Mouse (Mus musculus): ENCODE data around the gene Fcnb. TPM values are rescaled to one million over a fixed set of nuclear protein-coding genes. Genes with fewer than 3 reads are reported as not detected.

Gene Fcnb
- polyA plus RNA-seq, 1 experiment from 2014 or later = not detected

GRCm38 (mm10) chr2:28038391-28039096, 46.1 kb downstream of the Fcnb start:
- H3K4me1 ChIP-seq (replicated peaks; ENCODE audit: control insufficient read depth, insufficient read depth, low read length) = peaks cover 26% of the 10 kb centered on the region
- H3K9me3 ChIP-seq (ENCODE audit: control insufficient read depth, low read length) = no peaks in the 10 kb centered on the region
- 54% methylated on average over 14 of the region's 14 CpGs for WGBS
- H3K27me3 ChIP-seq (replicated peaks; ENCODE audit: control insufficient read depth, insufficient read depth, low read length) = no peaks in the 10 kb centered on the region
- no peak overlapping the region for H3K9ac ChIP-seq (replicated peaks; ENCODE audit: low read depth, low read length)
- H3K4me3 ChIP-seq (replicated peaks; ENCODE audit: low read length) = no peak overlapping the region
- no peaks in the 10 kb centered on the region for H3K36me3 ChIP-seq (ENCODE audit: control insufficient read depth, insufficient read depth)
- H3K27ac ChIP-seq (ENCODE audit: low read length) = peak overlapping the region; percentile 68
- ATAC-seq = peak; percentile 62; the same call in 1 of the 2 replicates
- H3K4me2 ChIP-seq (ENCODE audit: low read length) = no peak overlapping the region

GRCm38 (mm10) chr2:28037505-28038390, 46.9 kb downstream of the Fcnb start:
- Histone ChIP-seq H3K36me3 (ENCODE audit: control insufficient read depth, insufficient read depth) (no peaks in the 10 kb centered on the region), H3K4me1 (replicated peaks; ENCODE audit: control insufficient read depth, insufficient read depth, low read length) (peaks cover 28% of the 10 kb centered on the region), H3K27me3 (replicated peaks; ENCODE audit: control insufficient read depth, insufficient read depth, low read length) (no peaks in the 10 kb centered on the region), H3K27ac (ENCODE audit: low read length) (peak overlapping the region; percentile 68), H3K9me3 (ENCODE audit: control insufficient read depth, low read length) (no peaks in the 10 kb centered on the region), H3K4me2 (ENCODE audit: low read length) (no peak overlapping the region), H3K4me3 (replicated peaks; ENCODE audit: low read length) (no peak overlapping the region), H3K9ac (replicated peaks; ENCODE audit: low read depth, low read length) (no peak overlapping the region)
- 30% methylated on average over 12 of the region's 12 CpGs for WGBS
- ATAC-seq = peak; percentile 50

GRCm38 (mm10) chr2:28036788-28037187, 47.9 kb downstream of the Fcnb start:
- ATAC-seq = no peak
- Histone ChIP-seq H3K27ac (ENCODE audit: low read length) (no peak overlapping the region), H3K36me3 (ENCODE audit: control insufficient read depth, insufficient read depth) (no peaks in the 10 kb centered on the region), H3K4me3 (replicated peaks; ENCODE audit: low read length) (no peak overlapping the region), H3K4me2 (ENCODE audit: low read length) (no peak overlapping the region), H3K4me1 (replicated peaks; ENCODE audit: control insufficient read depth, insufficient read depth, low read length) (peaks cover 28% of the 10 kb centered on the region), H3K9ac (replicated peaks; ENCODE audit: low read depth, low read length) (no peak overlapping the region), H3K9me3 (ENCODE audit: control insufficient read depth, low read length) (no peaks in the 10 kb centered on the region), H3K27me3 (replicated peaks; ENCODE audit: control insufficient read depth, insufficient read depth, low read length) (no peaks in the 10 kb centered on the region)
- WGBS = 82% methylated on average over 13 of the region's 13 CpGs

GRCm38 (mm10) chr2:28034011-28034710, 50.5 kb downstream of the Fcnb start:
- H3K4me2 ChIP-seq (ENCODE audit: low read length) = no peak overlapping the region
- WGBS = 53% methylated on average over 13 of the region's 13 CpGs
- H3K27me3 ChIP-seq (replicated peaks; ENCODE audit: control insufficient read depth, insufficient read depth, low read length) = no peaks in the 10 kb centered on the region
- ATAC-seq = no peak
- H3K4me1 ChIP-seq (replicated peaks; ENCODE audit: control insufficient read depth, insufficient read depth, low read length) = peaks cover 28% of the 10 kb centered on the region
- no peak overlapping the region for H3K4me3 ChIP-seq (replicated peaks; ENCODE audit: low read length)
- H3K36me3 ChIP-seq (ENCODE audit: control insufficient read depth, insufficient read depth) = no peaks in the 10 kb centered on the region
- H3K9me3 ChIP-seq (ENCODE audit: control insufficient read depth, low read length) = no peaks in the 10 kb centered on the region
- no peak overlapping the region for H3K9ac ChIP-seq (replicated peaks; ENCODE audit: low read depth, low read length)
- no peak overlapping the region for H3K27ac ChIP-seq (ENCODE audit: low read length)

GRCm38 (mm10) chr2:28032469-28032868, 52.2 kb downstream of the Fcnb start:
- H3K27me3 ChIP-seq (replicated peaks; ENCODE audit: control insufficient read depth, insufficient read depth, low read length) = no peaks in the 10 kb centered on the region
- WGBS = 91% methylated on average over 11 of the region's 11 CpGs
- no peak overlapping the region for H3K27ac ChIP-seq (ENCODE audit: low read length)
- H3K9ac ChIP-seq (replicated peaks; ENCODE audit: low read depth, low read length) = no peak overlapping the region
- ATAC-seq = no peak
- peaks cover 13% of the 10 kb centered on the region for H3K4me1 ChIP-seq (replicated peaks; ENCODE audit: control insufficient read depth, insufficient read depth, low read length)
- no peak overlapping the region for H3K4me3 ChIP-seq (replicated peaks; ENCODE audit: low read length)
- no peak overlapping the region for H3K4me2 ChIP-seq (ENCODE audit: low read length)
- H3K9me3 ChIP-seq (ENCODE audit: control insufficient read depth, low read length) = no peaks in the 10 kb centered on the region
- no peaks in the 10 kb centered on the region for H3K36me3 ChIP-seq (ENCODE audit: control insufficient read depth, insufficient read depth)

- no peaks in the 10 kb centered on the region for H3K9me3 ChIP-seq (ENCODE audit: control insufficient read depth, low read length)
- 81% methylated on average over 9 of the region's 9 CpGs for WGBS
- H3K4me1 ChIP-seq (replicated peaks; ENCODE audit: control insufficient read depth, insufficient read depth, low read length) = peaks cover 8% of the 10 kb centered on the region
- no peak overlapping the region for H3K9ac ChIP-seq (replicated peaks; ENCODE audit: low read depth, low read length)
- no peak for ATAC-seq
- no peak overlapping the region for H3K4me3 ChIP-seq (replicated peaks; ENCODE audit: low read length)
- no peak overlapping the region for H3K27ac ChIP-seq (ENCODE audit: low read length)
- no peaks in the 10 kb centered on the region for H3K36me3 ChIP-seq (ENCODE audit: control insufficient read depth, insufficient read depth)
- no peak overlapping the region for H3K4me2 ChIP-seq (ENCODE audit: low read length)
- no peaks in the 10 kb centered on the region for H3K27me3 ChIP-seq (replicated peaks; ENCODE audit: control insufficient read depth, insufficient read depth, low read length)
These were observed 52.8 kb downstream of the Fcnb start for GRCm38 (mm10) chr2:28031860-28032259.

Other genes starting within 250 kb of the Fcnb start
- gene Col5a1, start 198.5 kb downstream of the Fcnb start, polyA plus RNA-seq (2015; fragmentation: Nextera tagmentation; extraction: Ambion mirVana) = 4.8 and 8.7 TPM in 2 replicates
- 226 and 227 TPM in 2 replicates for gene Olfm1, start 108.1 kb upstream of the Fcnb start, polyA plus RNA-seq (2015; fragmentation: Nextera tagmentation; extraction: Ambion mirVana)